Mouse (Mus musculus): Measurements from ENCODE around the gene Alg12.

DNA sequence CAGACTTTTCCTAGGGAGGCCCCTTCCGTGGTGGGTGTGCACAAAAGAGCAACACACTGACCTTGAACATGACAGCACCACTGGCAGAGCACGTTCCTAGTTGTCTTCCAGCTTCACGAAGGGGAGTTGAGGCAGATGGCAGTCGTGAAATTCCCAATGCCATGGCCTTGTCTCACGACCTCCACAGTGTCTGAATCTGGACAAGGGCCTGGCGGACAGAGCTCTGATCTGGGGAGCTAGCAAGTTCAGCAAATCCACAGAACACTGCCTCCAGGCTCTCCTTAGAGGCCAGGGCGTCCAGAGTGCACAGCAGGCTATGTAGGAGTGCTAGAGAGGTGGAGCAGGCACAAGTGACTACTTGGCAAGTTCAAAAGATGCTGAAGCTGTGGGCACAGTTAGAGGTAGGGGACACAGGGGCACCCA, 47.8 kb upstream of the Alg12 start:
- TF ChIP-seq GATA1 (IDR thresholded peaks at IDR 0.05; ENCODE audit: borderline replicate concordance, low read length) (no peak), FLI1 (IDR thresholded peaks at IDR 0.05; ENCODE audit: low read length) (no peak)
